Mouse (Mus musculus) right cerebral cortex, postnatal 14 days (tissue): ENCODE measurements around the gene Olfr10.
"Not testable (repeated sequence)": the region's sequence is repeated elsewhere in the genome, so short reads cannot be mapped to it uniquely, and the experiment has no call there.

Source experiments
- DNase-seq: peaks from one replicate; pipeline ENCODE4 v3.0.0; 2022

Olfr10 gene

GRCm38 (mm10) chr11:49304441-49304840, at the start of gene Olfr10:
Olfr10 (plus strand) TSS chr11:49304741.
- no peak for DNase-seq

DNA sequence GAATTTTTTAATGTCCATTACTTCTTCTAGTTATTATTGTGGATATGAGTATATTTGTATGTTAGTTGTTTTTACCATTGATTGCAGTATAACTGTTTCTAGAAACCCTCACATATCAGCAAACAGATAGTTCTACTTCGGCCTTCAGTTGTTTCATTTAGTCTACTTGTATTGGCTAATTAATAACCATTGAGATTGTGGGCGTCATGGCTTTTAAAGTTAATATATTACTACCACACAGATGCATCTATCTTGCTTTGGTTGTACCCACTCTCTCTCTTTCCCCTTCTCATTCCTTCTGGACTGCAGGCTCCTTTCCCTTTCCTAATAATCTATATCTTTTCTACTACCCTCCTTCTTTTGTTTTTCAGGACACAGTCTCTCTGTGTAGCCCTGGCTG, 45.2 kb upstream of the Olfr10 start:
- no peak for DNase-seq

GRCm38 (mm10) chr11:49259829-49260228, 44.7 kb upstream of the Olfr10 start:
- DNase-seq = no peak

DNA sequence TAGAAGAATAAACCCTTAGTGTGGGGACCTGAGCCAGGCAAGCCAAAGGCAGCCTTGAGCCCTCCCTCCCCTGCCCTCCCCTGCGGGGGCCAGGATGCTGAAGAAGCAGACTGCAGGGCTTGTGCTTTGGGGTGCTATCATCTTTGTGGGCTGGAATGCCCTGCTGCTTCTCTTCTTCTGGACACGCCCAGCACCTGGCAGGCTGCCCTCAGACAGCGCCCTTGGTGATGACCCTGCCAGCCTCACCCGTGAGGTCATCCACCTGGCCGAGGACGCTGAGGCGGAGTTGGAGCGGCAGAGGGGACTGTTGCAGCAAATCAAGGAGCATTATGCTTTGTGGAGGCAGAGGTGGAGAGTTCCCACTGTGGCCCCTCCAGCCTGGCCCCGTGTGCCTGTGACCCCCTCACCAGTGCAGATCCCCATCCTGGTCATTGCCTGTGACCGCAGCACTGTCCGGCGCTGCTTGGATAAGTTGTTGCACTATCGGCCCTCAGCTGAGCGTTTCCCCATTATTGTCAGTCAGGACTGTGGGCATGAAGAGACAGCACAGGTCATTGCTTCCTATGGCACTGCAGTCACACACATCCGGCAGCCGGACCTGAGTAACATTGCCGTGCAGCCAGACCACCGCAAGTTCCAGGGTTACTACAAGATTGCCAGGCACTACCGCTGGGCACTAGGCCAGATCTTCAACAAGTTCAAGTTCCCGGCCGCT, 43.8 kb upstream of the Olfr10 start:
- DNase-seq = no peak

DNA sequence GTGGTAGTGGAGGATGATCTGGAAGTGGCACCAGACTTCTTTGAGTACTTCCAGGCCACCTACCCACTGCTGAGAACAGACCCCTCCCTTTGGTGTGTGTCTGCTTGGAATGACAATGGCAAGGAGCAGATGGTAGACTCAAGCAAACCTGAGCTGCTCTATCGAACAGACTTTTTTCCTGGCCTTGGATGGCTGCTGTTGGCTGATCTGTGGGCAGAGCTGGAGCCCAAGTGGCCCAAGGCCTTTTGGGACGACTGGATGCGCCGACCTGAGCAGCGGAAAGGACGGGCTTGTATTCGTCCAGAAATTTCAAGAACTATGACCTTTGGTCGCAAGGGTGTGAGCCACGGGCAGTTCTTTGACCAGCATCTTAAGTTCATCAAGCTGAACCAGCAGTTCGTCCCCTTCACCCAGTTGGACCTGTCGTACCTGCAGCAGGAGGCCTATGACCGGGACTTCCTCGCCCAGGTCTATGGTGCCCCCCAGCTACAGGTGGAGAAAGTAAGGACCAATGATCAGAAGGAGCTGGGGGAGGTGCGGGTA, 43.2 kb upstream of the Olfr10 start:
- DNase-seq = no peak

GRCm38 (mm10) chr11:49262286-49262685, 42.3 kb upstream of the Olfr10 start:
- DNase-seq = no peak

DNA sequence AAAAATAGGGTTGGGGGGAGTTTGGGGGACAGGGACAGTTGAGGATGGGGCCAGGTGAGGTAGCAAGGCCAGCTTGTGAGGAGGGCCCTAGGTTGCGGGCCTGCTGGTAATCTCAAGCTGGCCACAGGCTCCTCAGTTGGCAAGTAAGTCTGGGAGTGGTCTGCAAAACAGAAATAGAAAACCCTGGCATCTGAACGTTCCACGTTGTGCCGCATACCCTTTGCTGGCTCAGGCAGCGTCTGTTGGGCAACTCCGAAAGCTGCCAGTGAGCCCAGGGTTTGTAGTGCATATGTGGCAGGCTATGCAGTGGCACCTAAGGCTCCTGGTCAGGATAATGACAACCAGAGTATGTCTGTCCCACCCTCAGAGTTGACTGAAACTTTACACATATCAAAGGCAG, 41.4 kb upstream of the Olfr10 start:
- DNase-seq = no peak

DNA sequence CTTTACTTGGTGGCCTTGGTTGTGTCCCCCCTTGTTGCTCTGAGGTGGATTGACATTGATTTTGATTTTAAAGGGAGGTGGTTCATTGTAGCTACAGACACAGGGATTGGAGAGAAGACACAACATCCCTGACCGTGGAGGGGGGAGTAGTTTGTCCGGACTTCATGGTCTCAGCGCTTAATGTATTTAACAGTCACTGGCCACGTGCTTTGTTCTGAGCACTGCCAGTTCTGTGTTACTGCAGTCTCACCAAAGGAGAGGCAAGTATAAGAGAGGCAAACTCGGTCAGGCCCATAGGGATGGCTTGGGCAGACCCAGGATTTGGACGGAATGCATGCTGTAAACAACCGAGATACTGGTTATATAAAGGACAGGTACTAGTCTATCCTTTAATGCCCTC, 40.5 kb upstream of the Olfr10 start:
- no peak for DNase-seq

- DNase-seq = no peak
These were observed 39.9 kb upstream of the Olfr10 start for GRCm38 (mm10) chr11:49264622-49265021.

GRCm38 (mm10) chr11:49265101-49265500, 39.4 kb upstream of the Olfr10 start:
- DNase-seq = no peak

GRCm38 (mm10) chr11:49266671-49267070, 37.9 kb upstream of the Olfr10 start:
- no peak for DNase-seq

DNA sequence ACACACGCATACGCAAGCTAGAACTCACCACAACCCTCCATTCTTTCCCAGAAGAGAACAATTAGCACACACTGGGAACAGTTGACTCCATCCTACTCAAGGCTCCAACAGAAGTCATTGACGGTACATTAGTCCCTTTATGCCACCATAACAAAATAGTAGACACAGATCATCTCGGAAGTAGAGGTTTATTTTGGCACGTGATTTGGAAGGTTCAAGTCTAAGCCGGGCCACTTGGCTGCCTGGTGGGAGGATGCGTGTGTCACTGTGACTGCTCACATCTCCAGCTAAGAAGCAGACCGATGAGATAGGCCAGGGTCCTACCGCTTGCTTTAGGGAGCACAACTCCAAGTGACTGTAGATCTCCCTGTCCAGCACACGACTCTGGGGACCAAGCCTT, 37.2 kb upstream of the Olfr10 start:
- DNase-seq = no peak

DNA sequence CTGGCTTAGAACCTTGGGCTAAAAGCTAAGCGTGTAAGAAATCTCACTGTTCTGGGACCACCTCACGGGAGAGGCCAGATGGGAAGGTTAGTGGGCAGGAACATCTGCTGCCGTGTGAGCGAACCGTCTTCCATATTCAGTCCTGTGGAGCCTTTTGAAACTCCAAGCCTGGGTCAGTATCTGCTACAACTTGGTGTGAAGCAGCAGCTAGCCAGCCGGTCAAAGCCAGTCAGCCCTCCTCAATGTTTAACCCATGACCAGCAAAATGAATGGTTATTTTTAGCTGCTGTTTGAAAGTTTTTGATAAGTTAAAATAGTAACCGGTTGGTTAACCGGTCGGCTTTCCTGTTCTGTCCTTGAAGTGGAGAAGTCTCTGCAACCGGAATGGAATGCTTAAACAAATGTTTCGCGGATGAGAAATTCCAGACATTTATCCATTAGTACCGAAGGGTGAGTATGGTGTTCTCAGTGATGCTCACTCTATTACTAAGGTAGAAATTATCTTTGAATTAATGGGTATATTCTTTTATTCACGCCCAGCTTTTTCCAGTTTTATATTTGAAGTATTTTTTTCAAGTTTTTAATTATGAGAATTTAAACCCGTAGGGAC, 36.5 kb upstream of the Olfr10 start:
- DNase-seq = no peak

- no peak for DNase-seq
These were observed 34.8 kb upstream of the Olfr10 start for GRCm38 (mm10) chr11:49269761-49270160.

GRCm38 (mm10) chr11:49270368-49270767, 34.2 kb upstream of the Olfr10 start:
- DNase-seq = no peak

GRCm38 (mm10) chr11:49271334-49271733, 33.2 kb upstream of the Olfr10 start:
- DNase-seq = no peak

- no peak for DNase-seq
These were observed 30.6 kb upstream of the Olfr10 start for GRCm38 (mm10) chr11:49273834-49274519.

DNA sequence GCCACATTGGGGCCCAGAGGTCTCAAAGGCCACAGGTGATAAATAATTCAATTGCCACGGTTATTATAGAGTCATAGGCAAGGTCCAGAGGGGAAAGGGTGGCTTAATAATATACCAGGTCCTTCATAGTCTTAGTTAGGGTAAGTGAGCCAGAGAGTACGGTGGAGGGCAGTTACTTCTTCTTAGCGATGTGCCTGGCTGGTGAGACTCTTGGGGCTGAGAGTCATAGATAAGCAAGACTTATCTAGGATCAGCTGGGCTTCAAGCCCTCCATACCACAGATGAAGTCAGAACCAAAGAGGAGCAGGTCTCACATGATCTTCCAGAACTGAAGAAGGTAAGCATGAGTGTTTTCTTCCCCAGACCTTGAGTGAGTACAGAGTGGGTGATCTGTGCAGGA, 26.3 kb upstream of the Olfr10 start, which contains the start of gene Olfr1393:
Gene Olfr1393 (plus strand): TSS at position 83 of the 400 bp plus-strand sequence.
- DNase-seq = no peak

GRCm38 (mm10) chr11:49284982-49285381, 19.6 kb upstream of the Olfr10 start, which contains the start of gene Olfr1392:
Olfr1392 (plus strand) TSS chr11:49285282.
- DNase-seq = not testable (repeated sequence)

DNA sequence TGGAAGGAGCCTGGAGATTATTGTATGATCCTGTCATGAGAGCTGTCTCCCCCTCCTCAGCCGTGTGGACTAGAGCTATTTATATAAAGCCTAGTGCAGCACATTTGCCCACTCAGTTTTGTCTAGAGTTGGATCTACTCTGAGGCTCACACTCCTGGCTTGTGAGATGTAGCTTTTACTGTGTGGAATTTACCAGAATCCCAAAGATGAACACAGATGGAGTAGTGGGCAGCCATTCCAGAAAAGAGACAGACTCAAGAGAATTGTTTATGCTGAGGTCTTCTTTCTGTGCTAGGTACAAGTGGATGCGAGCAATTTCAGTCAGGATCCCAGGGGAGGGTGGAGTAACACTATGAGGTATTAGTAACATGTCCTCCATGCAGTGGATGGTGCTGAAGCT, 17.3 kb upstream of the Olfr10 start:
- DNase-seq = no peak

GRCm38 (mm10) chr11:49292777-49293176, 11.8 kb upstream of the Olfr10 start:
- no peak for DNase-seq

- not testable (repeated sequence) for DNase-seq
These were observed 4.0 kb downstream of the Olfr10 start for GRCm38 (mm10) chr11:49308547-49308946.

- DNase-seq = no peak
These were observed 17.9 kb downstream of the Olfr10 start, which contains the start of gene Olfr1391 for GRCm38 (mm10) chr11:49322442-49322841. Olfr1391 (plus strand) TSS chr11:49322742.

GRCm38 (mm10) chr11:49326726-49327125, 22.2 kb downstream of the Olfr10 start:
- no peak for DNase-seq
